Mouse (Mus musculus): ENCODE data around the gene Suox.

DNA sequence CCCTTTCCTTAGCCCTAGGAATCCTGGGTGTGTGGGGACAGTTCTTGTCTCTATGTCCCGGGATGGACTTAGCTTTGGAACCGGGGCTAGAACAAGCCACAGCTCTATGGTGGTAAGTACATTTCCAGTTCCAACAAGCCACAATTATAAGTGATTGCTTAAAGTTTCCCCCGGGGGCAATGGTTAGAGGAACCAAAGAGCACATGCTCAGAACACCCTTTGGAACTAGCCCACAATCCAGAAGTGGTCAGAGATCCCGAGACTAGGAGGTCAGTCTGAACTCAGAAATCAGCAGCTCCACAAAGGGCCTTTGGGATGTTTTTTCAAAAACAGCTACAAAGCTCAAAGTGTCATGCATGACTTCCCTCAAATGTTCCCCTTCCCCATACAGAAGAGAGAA, 20.0 kb downstream of the Suox start:
- TF ChIP-seq POLR2A (IDR thresholded peaks at IDR 0.05; ENCODE audit: insufficient read depth, low read depth, low read length) (no peak), CTCF (IDR thresholded peaks at IDR 0.05) (no peak), EP300 (IDR thresholded peaks at IDR 0.05; ENCODE audit: insufficient read depth, low read depth, low read length) (no peak)
